Mouse (Mus musculus) CH12.LX (cell line): ENCODE data around the gene Dcaf15. TPM values are rescaled to one million over a fixed set of nuclear protein-coding genes. Genes with fewer than 3 reads are reported as not detected.

Source experiments
- DNase-seq: peaks from one replicate; pipeline ENCODE4 v3.0.0-alpha.2; 2013; ENCODE audit errors: extremely low read depth
- H3K27ac ChIP-seq: 2 replicates; pipeline ENCODE4 v1.5.1; 2012; ENCODE audit warnings: low read depth, mild to moderate bottlenecking, control low read depth, moderate library complexity; ENCODE audit not compliant: insufficient read depth
- H3K27me3 ChIP-seq: replicated peaks from 2 replicates; pipeline ENCODE3; 2012; ENCODE audit warnings: inconsistent platforms
- H3K36me3 ChIP-seq, 2 experiments: replicated peaks in 1 of 2; 2 replicates each; pipeline versions ENCODE3 to v1.6.1; 2012; ENCODE audit warnings: inconsistent platforms in 1 of 2, low read length in 1 of 2, mild to moderate bottlenecking in 1 of 2, mixed read lengths in 1 of 2, moderate library complexity in 1 of 2; ENCODE audit not compliant: control insufficient read depth in 1 of 2, insufficient read depth in 1 of 2
- H3K4me1 ChIP-seq, 2 experiments: 2 replicates each; pipeline ENCODE4 v1.6.1; 2012; ENCODE audit warnings: inconsistent platforms in 1 of 2, moderate library complexity in 1 of 2; ENCODE audit not compliant: insufficient read depth in 2 of 2, control insufficient read depth in 1 of 2
- H3K4me2 ChIP-seq: 2 replicates; pipeline ENCODE4 v1.6.1; 2012; ENCODE audit warnings: low read depth, mild to moderate bottlenecking, control low read depth; ENCODE audit not compliant: poor library complexity, insufficient read depth, severe bottlenecking
- H3K4me3 ChIP-seq, 3 experiments: fragments of 150-350 bp in 1 of 3; sonication (generic) in 1 of 3; replicated peaks in 1 of 3; 2 replicates each; pipeline versions ENCODE3 to v1.5.1; 2011 to 2012; ENCODE audit warnings: low read depth in 2 of 3, low read length in 2 of 3, mild to moderate bottlenecking in 2 of 3, moderate library complexity in 2 of 3, control low read depth in 1 of 3, improper control_type of control experiment in 1 of 3, inconsistent platforms in 1 of 3, mixed read lengths in 1 of 3; ENCODE audit not compliant: poor library complexity in 1 of 3
- H3K79me2 ChIP-seq: replicated peaks from 2 replicates; pipeline ENCODE4 v1.6.1; 2012; ENCODE audit warnings: mild to moderate bottlenecking, moderate library complexity; ENCODE audit not compliant: control insufficient read depth, poor library complexity, insufficient read depth, severe bottlenecking; ENCODE audit errors: extremely low read depth
- H3K9ac ChIP-seq: 2 replicates; pipeline ENCODE4 v1.6.1; 2012; ENCODE audit warnings: low read depth, mild to moderate bottlenecking, control low read depth, moderate library complexity; ENCODE audit not compliant: insufficient read depth
- H3K9me3 ChIP-seq: replicated peaks from 2 replicates; pipeline ENCODE3; 2012; ENCODE audit warnings: low read length, inconsistent platforms, mixed read lengths
- BHLHE40 ChIP-seq: IDR thresholded peaks from 2 replicates; pipeline ENCODE4 v1.6.1; 2011; ENCODE audit warnings: mild to moderate bottlenecking, low read depth, low read length, improper control_type of control experiment
- CHD2 ChIP-seq: IDR thresholded peaks from 2 replicates; pipeline ENCODE4 v1.6.1; 2011; ENCODE audit warnings: low read length, improper control_type of control experiment
- CTCF ChIP-seq, 2 experiments: IDR thresholded peaks in 1 of 2; conservative IDR thresholded peaks in 1 of 2; 2 replicates each; pipeline ENCODE4 v1.5.1; 2011 to 2012; ENCODE audit warnings: low read depth in 2 of 2, low read length in 2 of 2, improper control_type of control experiment in 1 of 2, inconsistent platforms in 1 of 2, mild to moderate bottlenecking in 1 of 2, moderate library complexity in 1 of 2
- GABPA ChIP-seq: IDR thresholded peaks from 2 replicates; pipeline ENCODE4 v1.6.1; 2012; ENCODE audit warnings: low read depth, low read length, improper control_type of control experiment, inconsistent platforms; ENCODE audit not compliant: insufficient replicate concordance
- JUN ChIP-seq: IDR thresholded peaks from 2 replicates; pipeline ENCODE4 v1.6.1; 2011; ENCODE audit warnings: low read depth, mild to moderate bottlenecking, low read length, improper control_type of control experiment, moderate library complexity; ENCODE audit not compliant: insufficient read depth
- JUND ChIP-seq: conservative IDR thresholded peaks from 2 replicates; pipeline ENCODE4 v1.6.1; 2011; ENCODE audit warnings: low read depth, low read length, improper control_type of control experiment
- KAT2A ChIP-seq: IDR thresholded peaks from 2 replicates; pipeline ENCODE4 v1.6.1; 2012; ENCODE audit warnings: low read length, improper control_type of control experiment, inconsistent platforms; ENCODE audit not compliant: insufficient replicate concordance
- MAFK ChIP-seq: IDR thresholded peaks from 2 replicates; pipeline ENCODE4 v1.6.1; 2011; ENCODE audit warnings: low read length, improper control_type of control experiment; ENCODE audit not compliant: insufficient replicate concordance
- NELFE ChIP-seq: IDR thresholded peaks from 2 replicates; pipeline ENCODE4 v1.6.1; 2011; ENCODE audit warnings: low read depth, low read length, improper control_type of control experiment
- POLR2AphosphoS2 ChIP-seq: IDR thresholded peaks from 2 replicates; pipeline ENCODE4 v1.6.1; 2011; ENCODE audit warnings: low read depth, low read length, improper control_type of control experiment
- RCOR1 ChIP-seq: conservative IDR thresholded peaks from 2 replicates; pipeline ENCODE4 v1.6.1; 2012; ENCODE audit warnings: low read depth, mild to moderate bottlenecking, inconsistent platforms, low read length, improper control_type of control experiment
- SIN3A ChIP-seq: IDR thresholded peaks from 2 replicates; pipeline ENCODE4 v1.6.1; 2012; ENCODE audit warnings: low read length, improper control_type of control experiment, inconsistent platforms
- SMC3 ChIP-seq: IDR thresholded peaks from 2 replicates; pipeline ENCODE4 v1.6.1; 2011; ENCODE audit warnings: low read depth, low read length, improper control_type of control experiment
- UBTF ChIP-seq: IDR thresholded peaks from 2 replicates; pipeline ENCODE4 v1.6.1; 2012; ENCODE audit warnings: low read depth, mild to moderate bottlenecking, inconsistent platforms, low read length, improper control_type of control experiment, moderate library complexity
- USF1 ChIP-seq: IDR thresholded peaks from 2 replicates; pipeline ENCODE4 v1.6.1; 2014; ENCODE audit warnings: low read depth, mild to moderate bottlenecking, inconsistent platforms, low read length, improper control_type of control experiment
- USF2 ChIP-seq: conservative IDR thresholded peaks from 2 replicates; pipeline ENCODE4 v1.6.1; 2011; ENCODE audit warnings: low read depth, low read length, improper control_type of control experiment
- ZKSCAN1 ChIP-seq: IDR thresholded peaks from 2 replicates; pipeline ENCODE4 v1.6.1; 2012; ENCODE audit warnings: low read depth, inconsistent platforms, low read length, improper control_type of control experiment, borderline replicate concordance
- ZNF384 ChIP-seq: IDR thresholded peaks from 2 replicates; pipeline ENCODE4 v1.6.1; 2012; ENCODE audit warnings: low read depth, low read length, improper control_type of control experiment, inconsistent platforms
- dilution Hi-C: fragments of 300-500 bp; cut with MboI; formaldehyde crosslinking; loops from 2 replicates; pipeline ENCODE4 v1.14.3; 2020; ENCODE audit warnings: low sequenced_read_pairs; ENCODE audit not compliant: extremely low pct_unique_long_range_greater_than_20kb, extremely low pct_ligation_motif_present
- in situ Hi-C: fragments of 300-500 bp; cut with MboI; formaldehyde crosslinking; loops from 3 replicates; pipeline ENCODE4 v1.14.3; 2019; ENCODE audit warnings: low sequenced_read_pairs, low pct_ligation_motif_present, low pct_unique_long_range_greater_than_20kb, mixed read lengths
- polyA plus RNA-seq: library from polyadenylated mRNA; unstranded; fragments of >175 nt; gene quantifications from 2 replicates; pipeline ENCODE4 v1.2.1, GENCODE M21; 2012; ENCODE audit warnings: low read depth; ENCODE audit not compliant: insufficient read length
- total RNA-seq, 2 experiments: library from RNA; depleted of rRNA; stranded (reverse); fragments of 300-350 nt in 1 of 2; fragments of >200 nt in 1 of 2; gene quantifications; 2 replicates each; pipeline ENCODE4 v1.2.3; 2012 to 2014

The Dcaf15 gene
- total and polyA plus RNA-seq, 3 experiments, result 39.3 to 50.7 (median 47.9) TPM

GRCm38 (mm10) chr8:84144636-84145245, 40.2 kb upstream of the Dcaf15 start:
- Histone ChIP-seq H3K36me3 (peaks cover 39 to 63% of the 10 kb centered on the region in 2 experiments), H3K27me3 (peaks cover 4% of the 10 kb centered on the region), H3K9ac (no peak overlapping the region), H3K4me2 (no peak overlapping the region), H3K79me2 (0 out of 2 replicates have a peak, but pooled peaks cover 3% of the 10 kb centered on the region), H3K9me3 (peaks cover 3% of the 10 kb centered on the region), H3K4me1 (peaks cover 4 to 20% of the 10 kb centered on the region in 2 experiments; a peak in 3 of 4 replicates), H3K4me3 (no peak overlapping the region), H3K27ac (no peak overlapping the region)
- in situ Hi-C loops, result no loop called here
- TF ChIP-seq SIN3A, result no peak
- TF ChIP-seq CTCF (conservative IDR thresholded peaks at IDR 0.05 in 1 of 2, IDR thresholded peaks at IDR 0.05 in 1 of 2; ENCODE audit: low read depth in 2 of 2, low read length in 2 of 2), result no peak
- no peak for TF ChIP-seq SMC3
- TF ChIP-seq NELFE, result no peak
- no peak for TF ChIP-seq ZNF384
- no peak for TF ChIP-seq MAFK
- no peak for TF ChIP-seq USF1
- TF ChIP-seq BHLHE40, result no peak
- no peak for TF ChIP-seq CHD2
- no peak for TF ChIP-seq JUN
- no peak for TF ChIP-seq GABPA
- no peak for TF ChIP-seq RCOR1
- DNase-seq, result no peak
- dilution Hi-C loops, result no loop called here

DNA sequence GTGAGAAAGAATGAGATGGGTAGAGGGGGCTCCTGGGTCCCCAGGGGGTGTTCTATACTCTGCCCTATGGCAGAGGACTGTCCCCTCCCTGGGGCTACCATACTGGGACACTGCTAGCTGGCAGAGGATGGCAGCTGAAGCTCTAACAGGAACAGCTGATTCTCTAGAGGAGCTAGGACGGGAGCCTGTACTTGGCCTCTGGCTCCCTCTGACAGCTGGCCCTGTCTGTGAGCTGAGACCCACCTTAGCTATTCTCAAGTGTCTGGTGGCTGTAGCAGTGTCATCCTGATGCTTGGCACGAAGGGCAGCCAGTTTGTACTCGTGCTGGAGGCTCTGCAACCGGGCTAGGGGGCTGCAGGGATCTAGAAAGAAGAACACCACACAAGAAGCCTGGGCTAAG, 36.3 kb upstream of the Dcaf15 start:
- Histone ChIP-seq H3K4me3 (no peak overlapping the region), H3K27me3 (no peaks in the 10 kb centered on the region), H3K9ac (no peak overlapping the region), H3K79me2 (no peaks in the 10 kb centered on the region), H3K9me3 (no peaks in the 10 kb centered on the region), H3K27ac (no peak overlapping the region), H3K4me2 (no peak overlapping the region), H3K36me3 (peaks cover 76 to 96% of the 10 kb centered on the region in 2 experiments), H3K4me1 (peaks cover 0 to under 1% of the 10 kb centered on the region in 2 experiments; a peak in 1 of 4 replicates)
- no peak for DNase-seq
- dilution Hi-C loops (no loop called here), in situ Hi-C loops (no loop called here)
- TF ChIP-seq JUND (no peak), KAT2A (no peak), USF2 (no peak), UBTF (no peak), USF1 (no peak), ZKSCAN1 (no peak), CTCF (conservative IDR thresholded peaks at IDR 0.05 in 1 of 2, IDR thresholded peaks at IDR 0.05 in 1 of 2; ENCODE audit: low read depth in 2 of 2, low read length in 2 of 2) (no peak), SIN3A (no peak), POLR2AphosphoS2 (no peak)
